Mouse (Mus musculus): ENCODE measurements around the gene Emb. TPM values are rescaled to one million over a fixed set of nuclear protein-coding genes. Genes with fewer than 3 reads are reported as not detected.

Gene Emb
- 9.8 and 11.9 TPM in 2 replicates for polyA plus RNA-seq (2012; rRNA removed)

GRCm38 (mm10) chr13:117208236-117208635 lies at the start of gene Emb:
Gene Emb, plus strand, starts transcription at chr13:117208536.

GRCm38 (mm10) chr13:117220501-117221321 lies 12.4 kb downstream of the Emb start, which contains the start of gene Gm17509:
Gene Gm17509, minus strand, starts transcription at chr13:117221075.

Other genes with a start within 250 kb of the Emb start
- gene Parp8, start 183.0 kb upstream of the Emb start, polyA plus RNA-seq (2012; rRNA removed): 3.2 and 3.7 TPM in 2 replicates
- gene Gm17509, start 12.5 kb downstream of the Emb start, polyA plus RNA-seq (2012; rRNA removed): 0.02 and 0.05 TPM in 2 replicates